ENCODE assay signal across 8 mouse cellular contexts in genomic region chr11:117810401-117811046, GRCm38 (mm10). TPM values are rescaled to one million over a fixed set of nuclear protein-coding genes. Genes with fewer than 3 reads are reported as not detected.
A peak's percentile ranks its signal among the peaks of the same experiment; 100 is the strongest.
DNase-seq lines count a peak whose midpoint lies in the region; ATAC-seq and TF ChIP-seq lines count a peak whose summit lies in the region.

No protein-coding gene starts in this region.

- ATAC-seq in frontal cortex, adult (ENCODE audit: low TSS enrichment) = peak; percentile 80; the same call in 1 of the 2 replicates
- peak; percentile 57 for ATAC-seq in hindbrain, embryonic 12.5 days (ENCODE audit: low FRiP score)

- H3K27ac ChIP-seq in MEL (ENCODE audit: control insufficient read depth, low read depth, low read length) = peak overlapping the region; percentile 78
- H3K27ac ChIP-seq in hindbrain, embryonic 12.5 days = no peak overlapping the region
- H3K27ac ChIP-seq in left cerebral cortex, adult 2 months = peak overlapping the region; percentile 63; the same call in 1 of the 2 replicates

- peaks cover 4 to 11% of the 10 kb centered on the region in 2 experiments for H3K4me1 ChIP-seq in MEL (ENCODE audit: control insufficient read depth in 1 of 2, insufficient read depth in 2 of 2, low read length in 2 of 2)
- peaks cover 17% of the 10 kb centered on the region for H3K4me1 ChIP-seq in hindbrain, embryonic 12.5 days
- H3K4me1 ChIP-seq in megakaryocyte, embryonic 14.5 days = peaks cover 65% of the 10 kb centered on the region

- H3K9me3 ChIP-seq in MEL (replicated peaks; ENCODE audit: insufficient read depth, low read length) = no peaks in the 10 kb centered on the region
- H3K9me3 ChIP-seq in hindbrain, embryonic 12.5 days (replicated peaks) = no peaks in the 10 kb centered on the region
- no peaks in the 10 kb centered on the region for H3K9me3 ChIP-seq in megakaryocyte, embryonic 14.5 days

- TF ChIP-seq EP300 in MEL (IDR thresholded peaks at IDR 0.05; ENCODE audit: low read depth in 1 of 2, low read length in 2 of 2) = peak in 1 of 2 experiments; percentile 11; a peak in 1 of 4 replicates

- H3K4me2 ChIP-seq in hindbrain, embryonic 12.5 days (replicated peaks) = peak overlapping the region; percentile 97

- intact Hi-C loops in left cerebral cortex, adult 2 months (cut with DNase I) = no loop called here

- TF ChIP-seq POLR2A in MEL (IDR thresholded peaks at IDR 0.05; ENCODE audit: control insufficient read depth in 1 of 2, insufficient read depth in 1 of 2, low read depth in 1 of 2, low read length in 2 of 2, poor library complexity in 1 of 2) = peak; percentile 44 to 59; a peak in 1 of 4 replicates

- peaks cover 36% of the 10 kb centered on the region for H3K79me2 ChIP-seq in MEL (ENCODE audit: control insufficient read depth, insufficient read depth, low read length, poor library complexity)

- TF ChIP-seq RAD21 in MEL (IDR thresholded peaks at IDR 0.05; ENCODE audit: low read depth, low read length) = no peak

- WGBS in hindbrain, embryonic 12.5 days = under 1% methylated on average over 21 of the region's 21 CpGs

- no peaks in the 10 kb centered on the region for H3K27me3 ChIP-seq in MEL (ENCODE audit: control insufficient read depth in 1 of 2, insufficient read depth in 2 of 2, low read length in 2 of 2)
- H3K27me3 ChIP-seq in hindbrain, embryonic 12.5 days = peaks cover 15% of the 10 kb centered on the region
- peaks cover 2% of the 10 kb centered on the region for H3K27me3 ChIP-seq in megakaryocyte, embryonic 14.5 days (replicated peaks)

- peak; percentile 32 to 48 (median 33); a peak in 5 of 6 replicates for TF ChIP-seq CTCF in MEL (IDR thresholded peaks at IDR 0.05 in 2 of 3, conservative IDR thresholded peaks at IDR 0.05 in 1 of 3; ENCODE audit: control insufficient read depth in 1 of 3, insufficient read depth in 1 of 3, low read depth in 2 of 3, low read length in 3 of 3, poor library complexity in 1 of 3, severe bottlenecking in 1 of 3)
- TF ChIP-seq CTCF in left cerebral cortex, adult 2 months (IDR thresholded peaks at IDR 0.05) = peak; percentile 47

- DNase-seq in MEL (ENCODE audit: low read depth, low spot score) = peak; percentile 95
- peak; percentile 81 for DNase-seq in c-Kit-positive CD71-negative TER-119-negative erythroid progenitor cells, embryonic 14.5 days (ENCODE audit: low read depth)
- peak; percentile 53 to 64 for DNase-seq in left cerebral cortex, adult 2 months (ENCODE audit: extremely low spot score in 1 of 2, low spot score in 2 of 2)
- DNase-seq in right cerebral cortex, adult 18-20 months = peak; percentile 68
- peak; percentile 73 for DNase-seq in urinary bladder, adult 2 months (ENCODE audit: low spot score)

- peak overlapping the region; percentile 90 for H3K9ac ChIP-seq in MEL (ENCODE audit: control insufficient read depth, low read depth, low read length, poor library complexity, severe bottlenecking)
- H3K9ac ChIP-seq in hindbrain, embryonic 12.5 days = peak overlapping the region; percentile 72

- H3K36me3 ChIP-seq in MEL (ENCODE audit: control insufficient read depth in 1 of 2, insufficient read depth in 2 of 2, low read length in 2 of 2) = peaks cover 2 to 8% of the 10 kb centered on the region in 2 experiments; a peak in 2 of 4 replicates
- peaks cover 24% of the 10 kb centered on the region for H3K36me3 ChIP-seq in hindbrain, embryonic 12.5 days
- H3K36me3 ChIP-seq in megakaryocyte, embryonic 14.5 days (replicated peaks; ENCODE audit: low read length) = peaks cover 55% of the 10 kb centered on the region

- peak overlapping the region; percentile 86 to 98 for H3K4me3 ChIP-seq in MEL (ENCODE audit: control insufficient read depth in 1 of 2, insufficient read depth in 1 of 2, low read depth in 2 of 2, low read length in 2 of 2)
- H3K4me3 ChIP-seq in hindbrain, embryonic 12.5 days = peak overlapping the region; percentile 52
- peak overlapping the region; percentile 77 for H3K4me3 ChIP-seq in left cerebral cortex, adult 2 months
- peak overlapping the region; percentile 97 for H3K4me3 ChIP-seq in megakaryocyte, embryonic 14.5 days (replicated peaks)

TF ChIP-seq in MEL, 35 proteins besides CTCF, POLR2A, EP300 and RAD21 (continues in another document):
- TF ChIP-seq TBP (IDR thresholded peaks at IDR 0.05; ENCODE audit: low read depth, low read length) (peak; percentile 93), ELF1 (IDR thresholded peaks at IDR 0.05; ENCODE audit: low read depth, low read length) (peak; percentile 85), UBTF (IDR thresholded peaks at IDR 0.05; ENCODE audit: borderline replicate concordance, insufficient read depth, low read depth, low read length) (peak; percentile 88; the same call in 1 of the 2 replicates), POLR2AphosphoS2 (IDR thresholded peaks at IDR 0.05; ENCODE audit: low read length) (peak; percentile 82; the same call in 1 of the 2 replicates), HCFC1 (IDR thresholded peaks at IDR 0.05; ENCODE audit: low read depth, low read length) (peak; percentile 41; the same call in 1 of the 2 replicates), ZMIZ1 (IDR thresholded peaks at IDR 0.05; ENCODE audit: low read depth, low read length) (peak; percentile 33; the same call in 1 of the 2 replicates), ZNF384 (IDR thresholded peaks at IDR 0.05; ENCODE audit: low read depth, low read length) (no peak), ZKSCAN1 (IDR thresholded peaks at IDR 0.05; ENCODE audit: low read depth, low read length) (0 out of 2 replicates have a peak, but pooled peaks have one; percentile 18), MAZ (IDR thresholded peaks at IDR 0.05; ENCODE audit: low read depth, low read length) (peak; percentile 81; the same call in 1 of the 2 replicates), ZC3H11A (IDR thresholded peaks at IDR 0.05; ENCODE audit: low read depth, low read length) (no peak), JUND (IDR thresholded peaks at IDR 0.05; ENCODE audit: low read depth, low read length) (no peak), TCF12 (IDR thresholded peaks at IDR 0.05; ENCODE audit: low read depth, low read length) (0 out of 2 replicates have a peak, but pooled peaks have one; percentile 10), MYB (IDR thresholded peaks at IDR 0.05; ENCODE audit: low read depth, low read length) (no peak), SMC3 (IDR thresholded peaks at IDR 0.05; ENCODE audit: low read depth, low read length) (peak; percentile 21; the same call in 1 of the 2 replicates), MAX (IDR thresholded peaks at IDR 0.05; ENCODE audit: low read length) (peak; percentile 8; the same call in 1 of the 2 replicates), CHD2 (IDR thresholded peaks at IDR 0.05; ENCODE audit: low read length) (peak; percentile 5; the same call in 1 of the 2 replicates), SIN3A (IDR thresholded peaks at IDR 0.05; ENCODE audit: low read length) (peak; percentile 76), NELFE (IDR thresholded peaks at IDR 0.05; ENCODE audit: low read depth, low read length) (peak; percentile 63)

RNA-seq across cellular contexts. Expression of gene Gm20708, which starts 1.1 kb away (rescaled TPM):
- total RNA-seq in MEL (2012; rRNA removed) = 0.46 and 0.85 TPM in 2 replicates
- under 1 TPM in 1 of 2 experiments, not detected in 1; 0.70 TPM for polyA plus RNA-seq in MEL (2012; ENCODE audit: insufficient read depth in 1 of 2, insufficient read length in 2 of 2, low read depth in 1 of 2, low replicate concordance in 2 of 2, missing spikeins in 1 of 2)
- 0.47 and 0.50 TPM in 2 replicates for polyA plus RNA-seq in hindbrain, embryonic 12.5 days (2016; fragmentation: Nextera tagmentation; extraction: Ambion mirVana)
- total RNA-seq in left cerebral cortex, adult 2 months (2021) = 1 to 10 TPM; 2.3 to 4.6 TPM
- not detected in 2 replicates for polyA plus RNA-seq in megakaryocyte, embryonic 14.5 days (2012; ENCODE audit: insufficient read depth, low replicate concordance)
- 0.22 TPM in 1 of 2 replicates, not detected in the other for polyA plus RNA-seq in urinary bladder, adult 2 months (2012; rRNA removed)

RNA-seq across cellular contexts. Expression of gene Syngr2, which starts 1.1 kb away (rescaled TPM):
- 160 and 189 TPM in 2 replicates for total RNA-seq in MEL (2012; rRNA removed)
- polyA plus RNA-seq in MEL (2012; ENCODE audit: insufficient read depth in 1 of 2, insufficient read length in 2 of 2, low read depth in 1 of 2, low replicate concordance in 2 of 2, missing spikeins in 1 of 2) = 100 to 1,000 TPM in 1 of 2 experiments, not detected in 1; 384 TPM
- 24.2 and 24.4 TPM in 2 replicates for polyA plus RNA-seq in hindbrain, embryonic 12.5 days (2016; fragmentation: Nextera tagmentation; extraction: Ambion mirVana)
- 10 to 100 TPM in 1 of 2 experiments, 1 to 10 TPM in 1; 8.7 to 11.1 TPM for total RNA-seq in left cerebral cortex, adult 2 months (2021)
- 89.2 and 120 TPM in 2 replicates for polyA plus RNA-seq in megakaryocyte, embryonic 14.5 days (2012; ENCODE audit: insufficient read depth, low replicate concordance)
- 90.0 and 106 TPM in 2 replicates for polyA plus RNA-seq in urinary bladder, adult 2 months (2012; rRNA removed)

RNA-seq across cellular contexts. Expression of gene 6030468B19Rik, which starts 13.1 kb away (rescaled TPM):
- 1.1 and 2.7 TPM in 2 replicates for total RNA-seq in MEL (2012; rRNA removed)
- polyA plus RNA-seq in MEL (2012; ENCODE audit: insufficient read depth in 1 of 2, insufficient read length in 2 of 2, low read depth in 1 of 2, low replicate concordance in 2 of 2, missing spikeins in 1 of 2) = 1 to 10 TPM in 1 of 2 experiments, not detected in 1; 5.1 TPM
- polyA plus RNA-seq in hindbrain, embryonic 12.5 days (2016; fragmentation: Nextera tagmentation; extraction: Ambion mirVana) = 0.29 and 0.67 TPM in 2 replicates
- not detected for total RNA-seq in left cerebral cortex, adult 2 months (2021)
- 17.2 and 27.7 TPM in 2 replicates for polyA plus RNA-seq in megakaryocyte, embryonic 14.5 days (2012; ENCODE audit: insufficient read depth, low replicate concordance)
- 0.06 TPM in 1 of 2 replicates, not detected in the other for polyA plus RNA-seq in urinary bladder, adult 2 months (2012; rRNA removed)

RNA-seq across cellular contexts. Expression of gene Afmid, which starts 15.2 kb away (rescaled TPM):
- 3.3 and 3.5 TPM in 2 replicates for total RNA-seq in MEL (2012; rRNA removed)
- 1 to 10 TPM in 1 of 2 experiments, not detected in 1; 3.8 TPM for polyA plus RNA-seq in MEL (2012; ENCODE audit: insufficient read depth in 1 of 2, insufficient read length in 2 of 2, low read depth in 1 of 2, low replicate concordance in 2 of 2, missing spikeins in 1 of 2)
- 2.9 and 4.6 TPM in 2 replicates for polyA plus RNA-seq in hindbrain, embryonic 12.5 days (2016; fragmentation: Nextera tagmentation; extraction: Ambion mirVana)
- total RNA-seq in left cerebral cortex, adult 2 months (2021) = 1 to 10 TPM; 5.2 to 8.5 TPM
- polyA plus RNA-seq in megakaryocyte, embryonic 14.5 days (2012; ENCODE audit: insufficient read depth, low replicate concordance) = 1.8 and 2.6 TPM in 2 replicates
- polyA plus RNA-seq in urinary bladder, adult 2 months (2012; rRNA removed) = 11.8 and 13.1 TPM in 2 replicates

RNA-seq across cellular contexts. Expression of gene Tk1, which starts 15.4 kb away (rescaled TPM):
- 171 and 172 TPM in 2 replicates for total RNA-seq in MEL (2012; rRNA removed)
- polyA plus RNA-seq in MEL (2012; ENCODE audit: insufficient read depth in 1 of 2, insufficient read length in 2 of 2, low read depth in 1 of 2, low replicate concordance in 2 of 2, missing spikeins in 1 of 2) = 100 to 1,000 TPM in 1 of 2 experiments, not detected in 1; 188 TPM
- polyA plus RNA-seq in hindbrain, embryonic 12.5 days (2016; fragmentation: Nextera tagmentation; extraction: Ambion mirVana) = 57.9 and 59.0 TPM in 2 replicates
- total RNA-seq in left cerebral cortex, adult 2 months (2021) = 1 to 10 TPM in 1 of 2 experiments, under 1 TPM in 1; 0.81 to 1.0 TPM
- polyA plus RNA-seq in megakaryocyte, embryonic 14.5 days (2012; ENCODE audit: insufficient read depth, low replicate concordance) = 12.9 and 17.2 TPM in 2 replicates
- polyA plus RNA-seq in urinary bladder, adult 2 months (2012; rRNA removed) = 6.5 and 8.8 TPM in 2 replicates
